Mouse (Mus musculus) ES-E14 (cell line): Measurements from ENCODE around the gene Osbpl10. TPM values are rescaled to one million over a fixed set of nuclear protein-coding genes. Genes with fewer than 3 reads are reported as not detected.

Experiments
- DNase-seq: peaks from one replicate; pipeline ENCODE4 v3.0.0-alpha.2; 2013; ENCODE audit warnings: low read depth, low spot score
- H3K27ac ChIP-seq: 2 replicates; pipeline ENCODE4 v1.5.1; 2012; ENCODE audit warnings: low read depth, mild to moderate bottlenecking, low read length, moderate library complexity, mixed read lengths; ENCODE audit not compliant: poor library complexity, insufficient read depth, severe bottlenecking
- H3K36me3 ChIP-seq: 2 replicates; pipeline ENCODE4 v1.6.1; 2012; ENCODE audit warnings: mild to moderate bottlenecking, low read length, moderate library complexity, mixed read lengths; ENCODE audit not compliant: control insufficient read depth, poor library complexity, insufficient read depth, severe bottlenecking
- H3K4me1 ChIP-seq, 2 experiments: fragments of 150-350 bp in 1 of 2; sonication (generic) in 1 of 2; 2 replicates each; pipeline ENCODE4 v1.6.1; 2012; ENCODE audit warnings: low read length in 2 of 2, mild to moderate bottlenecking in 1 of 2, mixed read lengths in 1 of 2; ENCODE audit not compliant: control insufficient read depth in 2 of 2, insufficient read depth in 2 of 2, poor library complexity in 1 of 2
- H3K4me3 ChIP-seq, 2 experiments: fragments of 150-350 bp in 1 of 2; sonication (generic) in 1 of 2; 2 replicates each; pipeline ENCODE4 v1.5.1; 2012; ENCODE audit warnings: low read length in 2 of 2, low read depth in 1 of 2, mild to moderate bottlenecking in 1 of 2, mixed read lengths in 1 of 2; ENCODE audit not compliant: insufficient read depth in 1 of 2, poor library complexity in 1 of 2, severe bottlenecking in 1 of 2
- H3K9ac ChIP-seq: 2 replicates; pipeline ENCODE4 v1.6.1; 2012; ENCODE audit warnings: low read depth, mild to moderate bottlenecking, low read length, mixed read lengths; ENCODE audit not compliant: poor library complexity, insufficient read depth, severe bottlenecking
- H3K9me3 ChIP-seq: fragments of 150-350 bp; sonication (generic); 2 replicates; pipeline ENCODE4 v1.6.1; 2012; ENCODE audit warnings: low read depth, mild to moderate bottlenecking, low read length; ENCODE audit not compliant: control insufficient read depth, insufficient read depth
- CHD2 ChIP-seq: IDR thresholded peaks from 2 replicates; pipeline ENCODE4 v1.6.1; 2014; ENCODE audit warnings: mild to moderate bottlenecking, low read depth, low read length, inconsistent platforms
- HCFC1 ChIP-seq: IDR thresholded peaks from 2 replicates; pipeline ENCODE4 v1.6.1; 2012; ENCODE audit warnings: low read length, inconsistent platforms, borderline replicate concordance; ENCODE audit not compliant: insufficient read depth
- MAFK ChIP-seq: IDR thresholded peaks from 2 replicates; pipeline ENCODE4 v1.6.1; 2014; ENCODE audit warnings: mild to moderate bottlenecking, low read depth, low read length, inconsistent platforms; ENCODE audit not compliant: insufficient read depth
- ZC3H11A ChIP-seq: IDR thresholded peaks from 2 replicates; pipeline ENCODE4 v1.6.1; 2012; ENCODE audit warnings: low read depth, mild to moderate bottlenecking, inconsistent platforms, low read length, borderline replicate concordance
- ZNF384 ChIP-seq: IDR thresholded peaks from 2 replicates; pipeline ENCODE4 v1.6.1; 2012; ENCODE audit warnings: low read depth, low read length, inconsistent platforms
- in situ Hi-C, 2 experiments: fragments of 600-800 bp; cut with MboI; formaldehyde crosslinking; loops; one replicate each; pipeline ENCODE4 v1.15.1; 2025; ENCODE audit warnings: low sequenced_read_pairs in 2 of 2, inconsistent platforms in 1 of 2; ENCODE audit not compliant: unreplicated experiment in 2 of 2
- total RNA-seq: library from RNA; depleted of rRNA; stranded (reverse); fragments of 300-350 nt; gene quantifications from 2 replicates; pipeline ENCODE4 v1.2.3, GENCODE M21; 2012

Gene Osbpl10
- total RNA-seq, 1 experiment: 15.2 TPM

GRCm38 (mm10) chr9:114945576-114945975 lies 32.8 kb upstream of the Osbpl10 start:
- no peak for DNase-seq
- TF ChIP-seq ZNF384 (no peak), ZC3H11A (no peak), HCFC1 (no peak), MAFK (no peak), CHD2 (no peak)
- no peaks in the 10 kb centered on the region for H3K36me3 ChIP-seq
- no peak overlapping the region for H3K9ac ChIP-seq
- H3K4me3 ChIP-seq: no peak overlapping the region
- no peaks in the 10 kb centered on the region for H3K4me1 ChIP-seq
- no peak overlapping the region for H3K27ac ChIP-seq
- in situ Hi-C loops: no loop called here
- no peaks in the 10 kb centered on the region for H3K9me3 ChIP-seq

GRCm38 (mm10) chr9:114948395-114948794 lies 30.0 kb upstream of the Osbpl10 start:
- DNase-seq: no peak
- Histone ChIP-seq H3K4me1 (no peaks in the 10 kb centered on the region), H3K36me3 (no peaks in the 10 kb centered on the region), H3K9ac (no peak overlapping the region), H3K9me3 (no peaks in the 10 kb centered on the region), H3K4me3 (no peak overlapping the region), H3K27ac (no peak overlapping the region)
- in situ Hi-C loops: no loop called here
- no peak for TF ChIP-seq HCFC1
- no peak for TF ChIP-seq MAFK
- no peak for TF ChIP-seq ZC3H11A
- TF ChIP-seq ZNF384: no peak
- TF ChIP-seq CHD2: no peak

- Histone ChIP-seq H3K4me3 (no peak overlapping the region), H3K36me3 (no peaks in the 10 kb centered on the region), H3K9ac (no peak overlapping the region), H3K27ac (no peak overlapping the region), H3K9me3 (no peaks in the 10 kb centered on the region), H3K4me1 (0 out of 4 replicates have a peak, but pooled peaks cover 0 to 1% of the 10 kb centered on the region in 2 experiments)
- in situ Hi-C loops: no loop called here
- DNase-seq: no peak
- TF ChIP-seq MAFK (no peak), ZC3H11A (no peak), ZNF384 (no peak), CHD2 (no peak), HCFC1 (no peak)
Measured at GRCm38 (mm10) chr9:114952866-114953265, 25.5 kb upstream of the Osbpl10 start.

- in situ Hi-C loops: no loop called here
- H3K36me3 ChIP-seq: no peaks in the 10 kb centered on the region
- no peak overlapping the region for H3K9ac ChIP-seq
- H3K27ac ChIP-seq: no peak overlapping the region
- TF ChIP-seq HCFC1 (no peak), MAFK (no peak), ZC3H11A (no peak), ZNF384 (no peak), CHD2 (no peak)
- H3K9me3 ChIP-seq: no peaks in the 10 kb centered on the region
- no peak for DNase-seq
- H3K4me3 ChIP-seq: no peak overlapping the region
- 0 out of 4 replicates have a peak, but pooled peaks cover 0 to 1% of the 10 kb centered on the region in 2 experiments for H3K4me1 ChIP-seq
Measured at GRCm38 (mm10) chr9:114955340-114955739, 23.0 kb upstream of the Osbpl10 start.

GRCm38 (mm10) chr9:114956945-114957344 lies 21.4 kb upstream of the Osbpl10 start:
- TF ChIP-seq MAFK (no peak), HCFC1 (no peak), CHD2 (no peak), ZNF384 (no peak), ZC3H11A (0 out of 2 replicates have a peak, but pooled peaks have one; percentile 23)

More at GRCm38 (mm10) chr9:114956945-114957344, 21.4 kb upstream of the Osbpl10 start:
- Histone ChIP-seq H3K27ac (no peak overlapping the region), H3K36me3 (no peaks in the 10 kb centered on the region), H3K9me3 (no peaks in the 10 kb centered on the region), H3K4me3 (no peak overlapping the region), H3K9ac (no peak overlapping the region), H3K4me1 (0 out of 4 replicates have a peak, but pooled peaks cover 0 to 1% of the 10 kb centered on the region in 2 experiments)
- DNase-seq: no peak
- in situ Hi-C loops: no loop called here
